Mouse (Mus musculus): ENCODE data around the gene Ldlrad2. TPM values are rescaled to one million over a fixed set of nuclear protein-coding genes. Genes with fewer than 3 reads are reported as not detected.
A peak's percentile ranks its signal among the peaks of the same experiment; 100 is the strongest.
"Not testable (repeated sequence)": the region's sequence is repeated elsewhere in the genome, so short reads cannot be mapped to it uniquely, and the experiment has no call there.

The Ldlrad2 gene
- polyA plus RNA-seq, 1 experiment from 2014 or later: not detected

- H3K27me3 ChIP-seq: no peaks in the 10 kb centered on the region
- ChIA-PET CTCF (no interaction called here), POLR2A (interaction anchor here (1.2 kb wide), 1 partner anchor 52 kb away, joined by 3 read pairs; no protein-coding TSS in a partner anchor)
- in situ Hi-C loops (cut with MboI; ENCODE audit: low pct_unique_long_range_greater_than_20kb): no loop called here
- ATAC-seq: peak; percentile 71
- TF ChIP-seq CTCF (IDR thresholded peaks at IDR 0.05): no peak
- DNase-seq (ENCODE audit: low read depth, low spot score): peak; percentile 88
These were observed 19.5 kb upstream of the Ldlrad2 start, which contains the start of gene Usp48 for GRCm38 (mm10) chr4:137593601-137594495. Gene Usp48, plus strand, starts transcription at chr4:137593755.

GRCm38 (mm10) chr4:137590961-137591360 lies 16.6 kb upstream of the Ldlrad2 start:
- DNase-seq (ENCODE audit: low read depth, low spot score) (no peak), ATAC-seq (no peak)
- H3K27me3 ChIP-seq: no peaks in the 10 kb centered on the region
- CTCF ChIA-PET: no interaction called here
- in situ Hi-C loops (cut with MboI; ENCODE audit: low pct_unique_long_range_greater_than_20kb): no loop called here
- no peak for TF ChIP-seq CTCF (IDR thresholded peaks at IDR 0.05)
- POLR2A ChIA-PET: no interaction called here

DNA sequence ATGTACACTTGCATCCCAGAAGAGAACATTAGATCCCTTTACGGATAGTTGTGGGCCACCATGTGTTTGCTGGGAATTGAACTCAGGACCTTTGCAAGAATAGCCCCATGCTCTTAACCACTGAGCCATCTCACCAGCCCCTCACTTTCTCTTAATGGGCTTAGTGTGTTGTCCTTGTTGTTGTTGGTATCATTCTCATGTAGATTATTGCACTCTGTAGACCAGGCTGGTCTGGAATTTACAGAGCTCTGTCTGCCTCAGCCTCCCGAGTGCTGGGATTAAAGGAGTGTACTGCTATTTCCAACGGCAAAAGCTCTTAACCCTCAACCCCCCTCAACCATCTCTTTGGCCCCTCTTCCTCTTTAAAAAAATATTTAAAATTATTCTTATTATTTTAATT lies 15.2 kb upstream of the Ldlrad2 start:
- ChIA-PET POLR2A (no interaction called here), CTCF (no interaction called here)
- no peak for ATAC-seq
- no peak for DNase-seq (ENCODE audit: low read depth, low spot score)
- TF ChIP-seq CTCF (IDR thresholded peaks at IDR 0.05): no peak
- H3K27me3 ChIP-seq: no peaks in the 10 kb centered on the region
- in situ Hi-C loops (cut with MboI; ENCODE audit: low pct_unique_long_range_greater_than_20kb): no loop called here

- DNase-seq (ENCODE audit: low read depth, low spot score); H3K27me3 ChIP-seq; ATAC-seq; in situ Hi-C loops (cut with MboI; ENCODE audit: low pct_unique_long_range_greater_than_20kb); POLR2A ChIA-PET; CTCF ChIA-PET: not testable (repeated sequence)
These were observed 14.7 kb upstream of the Ldlrad2 start for GRCm38 (mm10) chr4:137589095-137589494.

GRCm38 (mm10) chr4:137581815-137582214 lies 7.4 kb upstream of the Ldlrad2 start:
- DNase-seq (ENCODE audit: low read depth, low spot score) (no peak), ATAC-seq (no peak)
- CTCF ChIA-PET: no interaction called here
- POLR2A ChIA-PET: no interaction called here
- TF ChIP-seq CTCF (IDR thresholded peaks at IDR 0.05): peak; percentile 56
- in situ Hi-C loops (cut with MboI; ENCODE audit: low pct_unique_long_range_greater_than_20kb): no loop called here
- H3K27me3 ChIP-seq: no peaks in the 10 kb centered on the region

DNA sequence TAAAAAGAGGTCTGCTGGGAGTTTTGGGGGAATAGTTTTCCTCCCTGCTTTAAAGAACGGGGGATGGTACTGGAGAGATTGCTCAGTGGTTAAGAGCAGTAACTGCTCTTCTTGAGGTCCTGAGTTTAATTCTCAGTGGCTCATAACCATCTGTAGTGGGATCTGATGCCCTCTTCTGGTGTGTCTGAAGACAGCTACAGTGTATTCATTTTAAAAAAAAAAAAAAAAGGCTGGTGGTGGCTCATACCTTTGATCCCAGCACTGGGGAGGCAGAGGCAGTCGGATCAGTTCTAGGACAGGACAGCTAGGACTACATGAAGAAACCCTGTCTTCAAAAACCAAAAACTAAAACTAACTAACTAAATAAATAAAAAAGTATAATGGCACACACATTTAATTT lies 5.9 kb upstream of the Ldlrad2 start:
- CTCF ChIA-PET: no interaction called here
- no peaks in the 10 kb centered on the region for H3K27me3 ChIP-seq
- in situ Hi-C loops (cut with MboI; ENCODE audit: low pct_unique_long_range_greater_than_20kb): no loop called here
- ATAC-seq (no peak), DNase-seq (ENCODE audit: low read depth, low spot score) (no peak)
- POLR2A ChIA-PET: no interaction called here
- no peak for TF ChIP-seq CTCF (IDR thresholded peaks at IDR 0.05)

GRCm38 (mm10) chr4:137579789-137580188 lies 5.4 kb upstream of the Ldlrad2 start:
- CTCF ChIA-PET: no interaction called here

GRCm38 (mm10) chr4:137578181-137578845 lies 3.9 kb upstream of the Ldlrad2 start:
- DNase-seq (ENCODE audit: low read depth, low spot score): no peak
- POLR2A ChIA-PET: no interaction called here
- ATAC-seq: no peak
- in situ Hi-C loops (cut with MboI; ENCODE audit: low pct_unique_long_range_greater_than_20kb): no loop called here
- no peak for TF ChIP-seq CTCF (IDR thresholded peaks at IDR 0.05)
- CTCF ChIA-PET: no interaction called here
- no peaks in the 10 kb centered on the region for H3K27me3 ChIP-seq

More at GRCm38 (mm10) chr4:137579789-137580188, 5.4 kb upstream of the Ldlrad2 start:
- DNase-seq (ENCODE audit: low read depth, low spot score) (no peak), ATAC-seq (no peak)
- in situ Hi-C loops (cut with MboI; ENCODE audit: low pct_unique_long_range_greater_than_20kb): no loop called here
- TF ChIP-seq CTCF (IDR thresholded peaks at IDR 0.05): no peak
- POLR2A ChIA-PET: no interaction called here
- H3K27me3 ChIP-seq: no peaks in the 10 kb centered on the region

- ATAC-seq (no peak), DNase-seq (ENCODE audit: low read depth, low spot score) (no peak)
- in situ Hi-C loops (cut with MboI; ENCODE audit: low pct_unique_long_range_greater_than_20kb): no loop called here
- POLR2A ChIA-PET: no interaction called here
- TF ChIP-seq CTCF (IDR thresholded peaks at IDR 0.05): no peak
- CTCF ChIA-PET: no interaction called here
- no peaks in the 10 kb centered on the region for H3K27me3 ChIP-seq
These were observed 3.1 kb upstream of the Ldlrad2 start for GRCm38 (mm10) chr4:137577486-137577885.

GRCm38 (mm10) chr4:137569873-137570272 lies 4.5 kb downstream of the Ldlrad2 start:
- POLR2A ChIA-PET: no interaction called here
- H3K27me3 ChIP-seq: no peaks in the 10 kb centered on the region
- no peak for ATAC-seq
- no peak for DNase-seq (ENCODE audit: low read depth, low spot score)
- CTCF ChIA-PET: no interaction called here
- TF ChIP-seq CTCF (IDR thresholded peaks at IDR 0.05): no peak
- in situ Hi-C loops (cut with MboI; ENCODE audit: low pct_unique_long_range_greater_than_20kb): no loop called here

DNA sequence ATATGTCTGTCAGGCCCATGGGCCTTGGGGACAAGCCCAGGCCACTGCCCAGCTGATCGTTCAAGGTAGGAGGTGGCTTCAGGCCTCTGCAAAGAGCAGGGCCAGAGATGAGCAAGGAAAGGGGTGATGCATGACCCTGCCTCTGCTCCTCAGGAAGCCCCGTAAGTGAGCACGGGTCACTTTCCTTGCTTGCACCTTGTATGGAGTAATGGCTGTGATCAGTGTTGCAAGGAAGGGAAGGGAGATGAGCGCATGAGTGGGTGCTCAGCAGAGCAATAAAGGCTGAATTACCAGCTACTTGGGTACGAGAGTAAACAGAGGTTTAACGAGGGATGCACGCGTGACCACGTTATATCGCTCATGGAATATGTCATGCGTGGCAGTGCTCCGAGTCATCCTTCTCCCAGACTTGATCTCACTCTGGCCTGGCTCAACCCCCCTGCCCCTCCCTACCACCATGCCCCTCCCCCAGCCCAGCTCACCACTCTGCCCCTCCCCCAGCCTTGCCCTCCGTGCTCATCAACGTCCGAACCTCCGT lies 17.6 kb downstream of the Ldlrad2 start:
- POLR2A ChIA-PET: no interaction called here
- DNase-seq (ENCODE audit: low read depth, low spot score): peak; percentile 68
- CTCF ChIA-PET: no interaction called here
- in situ Hi-C loops (cut with MboI; ENCODE audit: low pct_unique_long_range_greater_than_20kb): no loop called here
- no peak for TF ChIP-seq CTCF (IDR thresholded peaks at IDR 0.05)
- H3K27me3 ChIP-seq: no peaks in the 10 kb centered on the region
- peak; percentile 44 for ATAC-seq

All from Patski (cell line).